Mouse (Mus musculus) lung, postnatal 0 days (tissue): ENCODE data around the gene Cnpy3.

Experiments
- CTCF ChIP-seq: IDR thresholded peaks from 2 replicates; pipeline ENCODE4 v1.5.1; 2016; ENCODE audit warnings: antibody characterized with exemption, mild to moderate bottlenecking
- EP300 ChIP-seq: IDR thresholded peaks from 2 replicates; pipeline ENCODE4 v1.6.1; 2016; ENCODE audit warnings: antibody characterized with exemption, mild to moderate bottlenecking, control low read depth

GRCm38 (mm10) chr17:46767868-46768267 lies 15.9 kb upstream of the Cnpy3 start:
- TF ChIP-seq CTCF, result no peak
- no peak for TF ChIP-seq EP300
